In genomic region chr1:64106127-64106526, GRCm38 (mm10) we compare ENCODE assay signal across 11 mouse cellular contexts. TPM values are rescaled to one million over a fixed set of nuclear protein-coding genes. Genes with fewer than 3 reads are reported as not detected.
DNase-seq lines count a peak whose midpoint lies in the region; ATAC-seq lines count a peak whose summit lies in the region.
"Had no signal": no experiment of that assay in that cellular context is flagged by ENCODE, and none has a peak within 500 bp of the region (broad histone marks: within the 10 kb centered on the region; RNA-seq: fewer than 3 reads in every experiment).

No protein-coding gene starts in this region.

- peak; percentile 92 for ATAC-seq in kidney, embryonic 15.5 days (replicated peaks; ENCODE audit: low FRiP score)
- 0 out of 2 replicates have a peak, but pooled peaks have one; percentile 28 for ATAC-seq in embryonic facial prominence, embryonic 12.5 days (ENCODE audit: insufficient number of reproducible peaks, insufficient read depth, low FRiP score, low TSS enrichment)
- peak; percentile 54; the same call in 1 of the 2 replicates for ATAC-seq in midbrain, embryonic 12.5 days (ENCODE audit: low FRiP score, low read depth)

- peaks cover 9% of the 10 kb centered on the region; the same call in 1 of the 2 replicates for H3K36me3 ChIP-seq in kidney, embryonic 15.5 days
- no peaks in the 10 kb centered on the region for H3K36me3 ChIP-seq in embryonic facial prominence, embryonic 12.5 days
- H3K36me3 ChIP-seq in midbrain, embryonic 12.5 days, result no peaks in the 10 kb centered on the region; the same call in 1 of the 2 replicates
- H3K36me3 ChIP-seq: limb, embryonic 13.5 days had no signal

- no peaks in the 10 kb centered on the region for H3K27me3 ChIP-seq in kidney, embryonic 15.5 days
- no peaks in the 10 kb centered on the region for H3K27me3 ChIP-seq in embryonic facial prominence, embryonic 12.5 days
- H3K27me3 ChIP-seq in midbrain, embryonic 12.5 days, result no peaks in the 10 kb centered on the region
- H3K27me3 ChIP-seq: heart, embryonic 12.5 days; limb, embryonic 13.5 days had no signal

- peak overlapping the region; percentile 48 for H3K4me2 ChIP-seq in kidney, embryonic 15.5 days
- H3K4me2 ChIP-seq in embryonic facial prominence, embryonic 12.5 days (replicated peaks), result no peak overlapping the region
- H3K4me2 ChIP-seq in midbrain, embryonic 12.5 days (replicated peaks), result peak overlapping the region; percentile 16; the same call in 1 of the 2 replicates
- H3K4me2 ChIP-seq: heart, embryonic 12.5 days; limb, embryonic 13.5 days had no signal

- H3K9me3 ChIP-seq in kidney, embryonic 15.5 days (replicated peaks), result no peaks in the 10 kb centered on the region
- no peaks in the 10 kb centered on the region for H3K9me3 ChIP-seq in embryonic facial prominence, embryonic 12.5 days
- no peaks in the 10 kb centered on the region for H3K9me3 ChIP-seq in midbrain, embryonic 12.5 days
- H3K9me3 ChIP-seq: heart, embryonic 12.5 days; limb, embryonic 13.5 days had no signal

- H3K4me3 ChIP-seq in kidney, embryonic 15.5 days (replicated peaks), result peak overlapping the region; percentile 14; the same call in 1 of the 2 replicates
- H3K4me3 ChIP-seq in embryonic facial prominence, embryonic 12.5 days, result no peak overlapping the region
- no peak overlapping the region for H3K4me3 ChIP-seq in midbrain, embryonic 12.5 days
- H3K4me3 ChIP-seq: heart, embryonic 12.5 days; limb, embryonic 13.5 days had no signal

- intact Hi-C loops in left cerebral cortex, postnatal 25 days (cut with DNase I), result no loop called here

- H3K27ac ChIP-seq in kidney, embryonic 15.5 days, result peak overlapping the region; percentile 85
- no peak overlapping the region for H3K27ac ChIP-seq in embryonic facial prominence, embryonic 12.5 days
- peak overlapping the region; percentile 35; the same call in 1 of the 2 replicates for H3K27ac ChIP-seq in midbrain, embryonic 12.5 days (replicated peaks)
- H3K27ac ChIP-seq: limb, embryonic 13.5 days had no signal

- WGBS in kidney, embryonic 15.5 days, result 14% methylated on average over 5 of the region's 5 CpGs
- 33% methylated on average over 5 of the region's 5 CpGs for WGBS in embryonic facial prominence, embryonic 12.5 days
- WGBS in midbrain, embryonic 12.5 days, result 31% methylated on average over 5 of the region's 5 CpGs

- H3K4me1 ChIP-seq in kidney, embryonic 15.5 days, result peaks cover 33% of the 10 kb centered on the region
- H3K4me1 ChIP-seq in embryonic facial prominence, embryonic 12.5 days, result peaks cover 11% of the 10 kb centered on the region
- H3K4me1 ChIP-seq in midbrain, embryonic 12.5 days, result peaks cover 19% of the 10 kb centered on the region

- no peak overlapping the region for H3K9ac ChIP-seq in kidney, embryonic 15.5 days
- no peak overlapping the region for H3K9ac ChIP-seq in embryonic facial prominence, embryonic 12.5 days
- H3K9ac ChIP-seq in midbrain, embryonic 12.5 days (replicated peaks), result no peak overlapping the region
- H3K9ac ChIP-seq: heart, embryonic 12.5 days; limb, embryonic 13.5 days had no signal

- peak; percentile 24 for DNase-seq in embryo, embryonic 10.5 days (ENCODE audit: low spot score)
- DNase-seq in embryo, embryonic 10 days (ENCODE audit: low spot score), result no peak
- DNase-seq in kidney, postnatal 25 days, result no peak
- DNase-seq in MN1 (ENCODE audit: low spot score), result no peak
- DNase-seq in left cerebral cortex, postnatal 25 days (ENCODE audit: low spot score in 2 of 2), result no peak
- DNase-seq: thymus, postnatal 25 days had no signal

RNA-seq across cellular contexts. Expression of gene Klf7, which starts 16.0 kb away (rescaled TPM):
- polyA plus RNA-seq in kidney, embryonic 15.5 days (2015; fragmentation: Nextera tagmentation; extraction: Ambion mirVana), result 23.3 and 23.9 TPM in 2 replicates
- 23.3 and 24.2 TPM in 2 replicates for polyA plus RNA-seq in embryonic facial prominence, embryonic 12.5 days (2016; fragmentation: Nextera tagmentation; extraction: Ambion mirVana)
- polyA plus RNA-seq in midbrain, embryonic 12.5 days (2016; fragmentation: Nextera tagmentation; extraction: Ambion mirVana), result 40.8 and 41.1 TPM in 2 replicates
- 10 to 100 TPM; 40.9 to 44.0 TPM for total RNA-seq in left cerebral cortex, postnatal 25 days (2021)

Comparison
In these comparisons a context has a peak if more than half of its experiments do, and no peak if none do; other contexts are left out.
1. ATAC-seq: peak in every context shown above with its lines; median percentile 92 in kidney, embryonic 15.5 days; 54 in midbrain, embryonic 12.5 days; 28 in embryonic facial prominence, embryonic 12.5 days.